Mouse (Mus musculus) stomach, postnatal 0 days (tissue): ENCODE data around the gene Rab21.

Experiments used
- CTCF ChIP-seq: IDR thresholded peaks from 2 replicates; pipeline ENCODE4 v1.5.1; 2016; ENCODE audit warnings: antibody characterized with exemption, low read depth, mild to moderate bottlenecking, moderate library complexity
- EP300 ChIP-seq: optimal IDR thresholded peaks from 2 replicates; pipeline ENCODE3; 2016; ENCODE audit warnings: antibody characterized with exemption

DNA sequence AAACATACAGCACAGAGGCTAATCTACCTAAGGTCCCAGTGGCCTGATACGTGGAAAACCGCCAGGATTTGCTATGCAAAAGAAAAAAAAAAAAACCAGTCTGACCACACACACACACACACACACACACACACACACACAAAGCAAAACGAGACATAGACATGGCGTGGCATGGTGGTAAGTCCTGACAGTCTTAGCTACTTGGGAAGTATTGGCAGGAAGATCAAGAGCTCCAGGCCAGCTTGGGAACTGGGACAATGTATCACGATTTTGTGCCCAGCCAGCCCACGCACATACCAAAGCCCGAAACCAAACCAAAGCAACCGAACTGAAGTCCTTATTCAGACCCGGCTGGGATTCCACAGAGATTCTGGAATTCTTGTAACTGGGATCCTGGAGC lies 18.1 kb upstream of the Rab21 start:
- TF ChIP-seq CTCF (no peak), EP300 (no peak)
